Mouse (Mus musculus): ENCODE results near the gene S1pr5. TPM values are rescaled to one million over a fixed set of nuclear protein-coding genes. Genes with fewer than 3 reads are reported as not detected.
"Not testable (repeated sequence)": the region's sequence is repeated elsewhere in the genome, so short reads cannot be mapped to it uniquely, and the experiment has no call there.

The S1pr5 gene
- polyA plus RNA-seq, 1 experiment, result not detected

- Histone ChIP-seq H3K4me1 (ENCODE audit: control insufficient read depth, insufficient read depth, low read length) (peaks cover 16% of the 10 kb centered on the region), H3K27ac (ENCODE audit: insufficient read depth, low read depth, low read length) (no peak overlapping the region), H3K4me3 (ENCODE audit: insufficient read depth, low read length) (no peak overlapping the region)
- no peak for TF ChIP-seq POLR2A (IDR thresholded peaks at IDR 0.05; ENCODE audit: borderline replicate concordance, low read depth, low read length)
Measured at GRCm38 (mm10) chr9:21283994-21284393, 35.8 kb upstream of the S1pr5 start.

- peaks cover 12% of the 10 kb centered on the region for H3K4me1 ChIP-seq (ENCODE audit: control insufficient read depth, insufficient read depth, low read length)
- TF ChIP-seq CTCF (IDR thresholded peaks at IDR 0.05; ENCODE audit: low read depth, low read length) (no peak), POLR2A (IDR thresholded peaks at IDR 0.05; ENCODE audit: borderline replicate concordance, low read depth, low read length) (no peak)
- H3K4me3 ChIP-seq (ENCODE audit: insufficient read depth, low read length), result no peak overlapping the region
- H3K27ac ChIP-seq (ENCODE audit: insufficient read depth, low read depth, low read length), result no peak overlapping the region
Measured at GRCm38 (mm10) chr9:21283591-21283990, 35.3 kb upstream of the S1pr5 start.

GRCm38 (mm10) chr9:21277776-21278175 lies 29.5 kb upstream of the S1pr5 start:
- TF ChIP-seq POLR2A (IDR thresholded peaks at IDR 0.05; ENCODE audit: borderline replicate concordance, low read depth, low read length), result no peak
- TF ChIP-seq CTCF (IDR thresholded peaks at IDR 0.05; ENCODE audit: low read depth, low read length), result no peak
- no peak overlapping the region for H3K27ac ChIP-seq (ENCODE audit: insufficient read depth, low read depth, low read length)
- peaks cover 6% of the 10 kb centered on the region; the same call in 1 of the 2 replicates for H3K4me1 ChIP-seq (ENCODE audit: control insufficient read depth, insufficient read depth, low read length)
- H3K4me3 ChIP-seq (ENCODE audit: insufficient read depth, low read length), result no peak overlapping the region

- no peak overlapping the region for H3K27ac ChIP-seq (ENCODE audit: insufficient read depth, low read depth, low read length)
- TF ChIP-seq CTCF (IDR thresholded peaks at IDR 0.05; ENCODE audit: low read depth, low read length) (no peak), POLR2A (IDR thresholded peaks at IDR 0.05; ENCODE audit: borderline replicate concordance, low read depth, low read length) (no peak)
- peaks cover 6% of the 10 kb centered on the region; the same call in 1 of the 2 replicates for H3K4me1 ChIP-seq (ENCODE audit: control insufficient read depth, insufficient read depth, low read length)
- H3K4me3 ChIP-seq (ENCODE audit: insufficient read depth, low read length), result no peak overlapping the region
Measured at GRCm38 (mm10) chr9:21276307-21276706, 28.1 kb upstream of the S1pr5 start.

- Histone ChIP-seq H3K4me1 (ENCODE audit: control insufficient read depth, insufficient read depth, low read length) (peaks cover 6% of the 10 kb centered on the region; the same call in 1 of the 2 replicates), H3K4me3 (ENCODE audit: insufficient read depth, low read length) (no peak overlapping the region), H3K27ac (ENCODE audit: insufficient read depth, low read depth, low read length) (no peak overlapping the region)
- TF ChIP-seq POLR2A (IDR thresholded peaks at IDR 0.05; ENCODE audit: borderline replicate concordance, low read depth, low read length) (no peak), CTCF (IDR thresholded peaks at IDR 0.05; ENCODE audit: low read depth, low read length) (no peak)
Measured at GRCm38 (mm10) chr9:21275727-21276126, 27.5 kb upstream of the S1pr5 start.

- Histone ChIP-seq H3K27ac (ENCODE audit: insufficient read depth, low read depth, low read length) (no peak overlapping the region), H3K4me1 (ENCODE audit: control insufficient read depth, insufficient read depth, low read length) (peaks cover 5% of the 10 kb centered on the region; the same call in 1 of the 2 replicates), H3K4me3 (ENCODE audit: insufficient read depth, low read length) (no peak overlapping the region)
- TF ChIP-seq POLR2A (IDR thresholded peaks at IDR 0.05; ENCODE audit: borderline replicate concordance, low read depth, low read length) (no peak), CTCF (IDR thresholded peaks at IDR 0.05; ENCODE audit: low read depth, low read length) (no peak)
Measured at GRCm38 (mm10) chr9:21275013-21275710, 26.9 kb upstream of the S1pr5 start.

- TF ChIP-seq POLR2A (IDR thresholded peaks at IDR 0.05; ENCODE audit: borderline replicate concordance, low read depth, low read length), result no peak
- TF ChIP-seq CTCF (IDR thresholded peaks at IDR 0.05; ENCODE audit: low read depth, low read length), result no peak
- Histone ChIP-seq H3K27ac (ENCODE audit: insufficient read depth, low read depth, low read length) (no peak overlapping the region), H3K4me3 (ENCODE audit: insufficient read depth, low read length) (no peak overlapping the region), H3K4me1 (ENCODE audit: control insufficient read depth, insufficient read depth, low read length) (peaks cover 3% of the 10 kb centered on the region; the same call in 1 of the 2 replicates)
Measured at GRCm38 (mm10) chr9:21274336-21274735, 26.1 kb upstream of the S1pr5 start.

GRCm38 (mm10) chr9:21273520-21274228 lies 25.4 kb upstream of the S1pr5 start:
- H3K4me1 ChIP-seq (ENCODE audit: control insufficient read depth, insufficient read depth, low read length), result peaks cover 3% of the 10 kb centered on the region; the same call in 1 of the 2 replicates
- no peak overlapping the region for H3K4me3 ChIP-seq (ENCODE audit: insufficient read depth, low read length)
- no peak for TF ChIP-seq CTCF (IDR thresholded peaks at IDR 0.05; ENCODE audit: low read depth, low read length)
- TF ChIP-seq POLR2A (IDR thresholded peaks at IDR 0.05; ENCODE audit: borderline replicate concordance, low read depth, low read length), result no peak
- no peak overlapping the region for H3K27ac ChIP-seq (ENCODE audit: insufficient read depth, low read depth, low read length)

- no peak for TF ChIP-seq POLR2A (IDR thresholded peaks at IDR 0.05; ENCODE audit: borderline replicate concordance, low read depth, low read length)
- TF ChIP-seq CTCF (IDR thresholded peaks at IDR 0.05; ENCODE audit: low read depth, low read length), result no peak
- Histone ChIP-seq H3K4me1 (ENCODE audit: control insufficient read depth, insufficient read depth, low read length) (peaks cover 2% of the 10 kb centered on the region; the same call in 1 of the 2 replicates), H3K27ac (ENCODE audit: insufficient read depth, low read depth, low read length) (no peak overlapping the region), H3K4me3 (ENCODE audit: insufficient read depth, low read length) (no peak overlapping the region)
Measured at GRCm38 (mm10) chr9:21273094-21273493, 24.9 kb upstream of the S1pr5 start.

GRCm38 (mm10) chr9:21272391-21272790 lies 24.1 kb upstream of the S1pr5 start:
- no peak overlapping the region for H3K27ac ChIP-seq (ENCODE audit: insufficient read depth, low read depth, low read length)
- H3K4me3 ChIP-seq (ENCODE audit: insufficient read depth, low read length), result no peak overlapping the region
- H3K4me1 ChIP-seq (ENCODE audit: control insufficient read depth, insufficient read depth, low read length), result no peaks in the 10 kb centered on the region
- no peak for TF ChIP-seq CTCF (IDR thresholded peaks at IDR 0.05; ENCODE audit: low read depth, low read length)
- TF ChIP-seq POLR2A (IDR thresholded peaks at IDR 0.05; ENCODE audit: borderline replicate concordance, low read depth, low read length), result no peak

- not testable (repeated sequence) for H3K4me1 ChIP-seq (ENCODE audit: control insufficient read depth, insufficient read depth, low read length); H3K4me3 ChIP-seq (ENCODE audit: insufficient read depth, low read length); H3K27ac ChIP-seq (ENCODE audit: insufficient read depth, low read depth, low read length)
Measured at GRCm38 (mm10) chr9:21269590-21269989, 21.3 kb upstream of the S1pr5 start.

All from bone marrow macrophage, adult 2 months (primary cell).